Mouse (Mus musculus) limb, embryonic 15.5 days (tissue): ENCODE data around the gene Rhbg. TPM values are rescaled to one million over a fixed set of nuclear protein-coding genes. Genes with fewer than 3 reads are reported as not detected.

Source experiments
- ATAC-seq: fragments of 200-750 bp; cut with Nextera tagmentation; 2 replicates; pipeline ENCODE4 v1.8.0; 2017; ENCODE audit warnings: low read depth, moderate TSS enrichment; ENCODE audit not compliant: insufficient number of reproducible peaks, low FRiP score, low TSS enrichment
- H3K27ac ChIP-seq: fragments of 300-500 bp; sonication (generic); 2 replicates; pipeline ENCODE4 v1.5.1; 2015; ENCODE audit warnings: moderate library complexity, mild to moderate bottlenecking, inconsistent platforms
- H3K27me3 ChIP-seq: fragments of 300-500 bp; sonication (generic); 2 replicates; pipeline ENCODE4 v1.6.1; 2015; ENCODE audit warnings: inconsistent platforms
- H3K36me3 ChIP-seq: fragments of 300-500 bp; sonication (generic); 2 replicates; pipeline ENCODE4 v1.6.1; 2015; ENCODE audit warnings: inconsistent platforms
- H3K4me1 ChIP-seq: fragments of 300-500 bp; sonication (generic); 2 replicates; pipeline ENCODE4 v1.6.1; 2015; ENCODE audit warnings: inconsistent platforms
- H3K4me2 ChIP-seq: fragments of 300-500 bp; sonication (generic); 2 replicates; pipeline ENCODE4 v1.6.1; 2015; ENCODE audit warnings: mild to moderate bottlenecking, inconsistent platforms
- H3K4me3 ChIP-seq: fragments of 300-500 bp; sonication (generic); 2 replicates; pipeline ENCODE4 v1.5.1; 2015; ENCODE audit warnings: mild to moderate bottlenecking, inconsistent platforms
- H3K9ac ChIP-seq: fragments of 300-500 bp; sonication (generic); 2 replicates; pipeline ENCODE4 v1.6.1; 2015; ENCODE audit warnings: inconsistent platforms
- H3K9me3 ChIP-seq: fragments of 300-500 bp; sonication (generic); 2 replicates; pipeline ENCODE4 v1.6.1; 2016; ENCODE audit warnings: inconsistent platforms
- WGBS: fragments of 180-500 bp; shearing (Covaris S2); methylation state at CpG from one replicate; pipeline ENCODE4 v1.1.7; 2015; 5-methylcytosine and 5-hydroxymethylcytosine counted together
- polyA plus RNA-seq: library from polyadenylated mRNA; unstranded; fragments of >200 nt; fragmentation: Nextera tagmentation; extraction: Ambion mirVana; gene quantifications from 2 replicates; pipeline ENCODE4 v1.2.1, GENCODE M21; 2015

Gene Rhbg
- polyA plus RNA-seq, 1 experiment from 2014 or later, result 24.1 TPM

DNA sequence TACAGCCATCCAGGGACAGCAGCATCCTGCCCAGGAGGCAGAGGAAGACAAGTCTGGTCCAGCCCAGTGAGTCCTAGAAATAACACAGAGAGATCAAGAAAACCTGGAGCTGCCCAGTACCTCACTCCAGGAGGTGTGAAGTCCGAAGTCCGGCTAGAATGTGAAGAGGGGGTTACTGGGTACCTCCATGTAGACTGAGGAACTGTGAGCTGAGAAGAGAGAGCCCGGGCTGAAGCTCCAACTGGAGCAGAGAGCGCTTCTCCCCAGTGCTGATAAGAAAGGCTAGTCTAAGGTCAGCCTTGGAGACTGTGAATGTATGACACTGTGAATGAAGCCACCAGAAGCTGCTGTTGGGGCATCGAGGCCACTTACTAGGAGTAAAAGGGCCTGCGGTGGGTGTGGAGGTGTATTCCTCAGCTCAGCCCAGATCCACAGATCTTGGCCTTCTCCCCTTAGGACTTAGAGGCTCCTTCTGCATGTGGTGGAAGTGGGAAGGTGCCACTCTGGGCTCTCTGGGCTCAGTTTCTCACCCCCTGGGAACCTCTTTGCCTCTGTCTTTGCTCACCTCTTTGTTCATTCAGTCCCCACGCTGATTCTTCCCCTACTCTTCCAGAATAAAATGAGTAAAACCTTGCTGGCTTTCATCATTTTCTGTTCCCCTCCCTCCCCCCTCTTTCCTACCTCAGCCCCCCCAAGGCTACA, 50.4 kb downstream of the Rhbg start:
- WGBS, result 8% methylated on average over 7 of the region's 7 CpGs
- no peak for ATAC-seq
- Histone ChIP-seq H3K27ac (no peak overlapping the region), H3K4me1 (peaks cover 11% of the 10 kb centered on the region), H3K4me2 (no peak overlapping the region), H3K9me3 (no peaks in the 10 kb centered on the region), H3K27me3 (peaks cover 98% of the 10 kb centered on the region), H3K4me3 (no peak overlapping the region), H3K9ac (no peak overlapping the region), H3K36me3 (no peaks in the 10 kb centered on the region)

DNA sequence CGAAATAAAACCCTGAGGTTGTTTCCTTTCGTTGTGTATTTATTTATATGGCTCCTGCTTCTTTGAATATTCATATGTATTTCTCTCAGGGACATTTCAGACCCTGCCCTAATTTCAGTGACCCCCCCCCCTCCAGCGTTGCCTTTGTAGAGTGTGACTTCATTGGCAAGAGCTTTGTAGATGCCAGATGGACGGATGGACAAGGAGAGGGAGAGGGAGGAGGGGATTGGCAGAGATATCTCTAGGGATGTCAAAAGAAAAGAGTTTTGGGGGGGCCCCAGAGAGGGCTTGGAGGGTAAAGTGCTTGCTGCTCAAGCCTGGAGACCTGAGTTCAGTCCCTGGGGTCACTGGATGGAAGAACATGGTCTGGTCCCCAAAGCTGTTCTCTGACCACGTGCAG, 51.1 kb downstream of the Rhbg start:
- ATAC-seq, result no peak
- Histone ChIP-seq H3K27me3 (peaks cover 97% of the 10 kb centered on the region), H3K4me2 (no peak overlapping the region), H3K9me3 (no peaks in the 10 kb centered on the region), H3K4me1 (peaks cover 11% of the 10 kb centered on the region), H3K4me3 (no peak overlapping the region), H3K9ac (no peak overlapping the region), H3K27ac (no peak overlapping the region), H3K36me3 (no peaks in the 10 kb centered on the region)
- WGBS, result 10% methylated on average over 5 of the region's 5 CpGs

DNA sequence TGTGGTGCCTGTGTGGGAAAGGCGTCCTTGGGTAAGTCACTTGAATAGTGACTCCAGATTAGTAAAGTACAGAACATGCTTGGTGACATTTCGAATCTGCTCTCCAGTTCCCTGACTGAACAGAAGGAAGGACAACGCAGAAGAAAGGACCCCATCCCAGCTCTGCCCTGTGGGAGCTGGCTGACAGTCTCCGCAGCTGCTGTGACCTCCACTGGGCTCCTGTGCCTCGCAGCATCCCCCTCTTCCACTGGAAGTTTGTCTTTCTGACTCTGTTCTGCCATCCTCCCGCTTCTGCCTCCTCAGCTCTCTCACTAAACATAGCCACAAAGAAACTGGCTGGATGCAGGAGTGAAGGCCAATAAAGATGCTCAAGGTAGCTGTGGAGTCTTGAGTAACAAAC, 51.5 kb downstream of the Rhbg start:
- no peak overlapping the region for H3K27ac ChIP-seq
- no peaks in the 10 kb centered on the region for H3K36me3 ChIP-seq
- peaks cover 97% of the 10 kb centered on the region for H3K27me3 ChIP-seq
- H3K4me3 ChIP-seq, result no peak overlapping the region
- no peak for ATAC-seq
- H3K9ac ChIP-seq, result no peak overlapping the region
- 7% methylated on average over 6 of the region's 6 CpGs for WGBS
- H3K4me1 ChIP-seq, result peaks cover 11% of the 10 kb centered on the region
- H3K9me3 ChIP-seq, result no peaks in the 10 kb centered on the region
- no peak overlapping the region for H3K4me2 ChIP-seq

DNA sequence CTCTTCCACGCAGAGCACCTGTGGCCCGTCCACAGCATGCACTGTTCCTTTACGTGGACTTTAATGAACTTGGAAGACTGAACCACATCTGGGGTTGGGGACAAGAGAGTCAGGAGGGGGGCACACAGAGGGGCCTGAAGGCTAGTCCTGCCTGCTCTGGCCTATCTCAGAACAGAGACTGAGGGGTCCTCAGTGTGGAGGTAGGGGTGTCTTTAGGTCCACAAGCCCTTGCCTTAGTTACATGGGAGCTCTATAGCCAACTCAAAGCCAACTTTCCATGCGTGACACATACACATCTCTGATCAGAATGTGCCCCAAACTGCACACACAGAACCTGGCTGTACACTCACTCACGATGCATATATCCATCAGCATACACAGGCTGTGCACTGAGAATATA, 52.9 kb downstream of the Rhbg start:
- 12% methylated on average over 5 of the region's 5 CpGs for WGBS
- H3K4me3 ChIP-seq, result no peak overlapping the region
- H3K4me1 ChIP-seq, result peaks cover 11% of the 10 kb centered on the region
- no peaks in the 10 kb centered on the region for H3K36me3 ChIP-seq
- no peak overlapping the region for H3K4me2 ChIP-seq
- no peak overlapping the region for H3K9ac ChIP-seq
- H3K27me3 ChIP-seq, result peaks cover 97% of the 10 kb centered on the region
- H3K27ac ChIP-seq, result no peak overlapping the region
- no peak for ATAC-seq
- H3K9me3 ChIP-seq, result no peaks in the 10 kb centered on the region

DNA sequence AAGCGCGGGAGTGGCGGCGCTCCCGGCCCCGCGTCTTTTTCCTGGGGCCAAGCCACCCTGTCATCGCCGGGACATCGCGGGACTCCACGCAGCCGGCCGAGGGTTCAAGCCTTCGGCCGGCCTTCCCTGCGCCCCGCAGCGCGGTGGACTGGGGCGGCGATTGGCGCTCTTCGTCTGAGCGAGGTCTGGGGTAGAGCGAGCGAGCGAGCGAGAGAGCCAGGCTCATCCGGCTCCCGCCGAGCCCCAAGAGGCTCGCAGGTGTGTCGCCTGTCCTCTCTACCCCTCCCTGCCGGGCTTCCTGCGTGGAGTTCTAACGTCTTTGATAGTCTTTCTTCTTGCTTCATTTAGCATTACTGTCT, 53.6 kb downstream of the Rhbg start:
- Histone ChIP-seq H3K9me3 (no peaks in the 10 kb centered on the region), H3K9ac (no peak overlapping the region), H3K27me3 (peaks cover 97% of the 10 kb centered on the region), H3K36me3 (no peaks in the 10 kb centered on the region), H3K27ac (no peak overlapping the region), H3K4me1 (peaks cover 11% of the 10 kb centered on the region), H3K4me3 (peak overlapping the region; percentile 33), H3K4me2 (peak overlapping the region; percentile 47)
- under 1% methylated on average over 36 of the region's 37 CpGs for WGBS
- ATAC-seq, result no peak

DNA sequence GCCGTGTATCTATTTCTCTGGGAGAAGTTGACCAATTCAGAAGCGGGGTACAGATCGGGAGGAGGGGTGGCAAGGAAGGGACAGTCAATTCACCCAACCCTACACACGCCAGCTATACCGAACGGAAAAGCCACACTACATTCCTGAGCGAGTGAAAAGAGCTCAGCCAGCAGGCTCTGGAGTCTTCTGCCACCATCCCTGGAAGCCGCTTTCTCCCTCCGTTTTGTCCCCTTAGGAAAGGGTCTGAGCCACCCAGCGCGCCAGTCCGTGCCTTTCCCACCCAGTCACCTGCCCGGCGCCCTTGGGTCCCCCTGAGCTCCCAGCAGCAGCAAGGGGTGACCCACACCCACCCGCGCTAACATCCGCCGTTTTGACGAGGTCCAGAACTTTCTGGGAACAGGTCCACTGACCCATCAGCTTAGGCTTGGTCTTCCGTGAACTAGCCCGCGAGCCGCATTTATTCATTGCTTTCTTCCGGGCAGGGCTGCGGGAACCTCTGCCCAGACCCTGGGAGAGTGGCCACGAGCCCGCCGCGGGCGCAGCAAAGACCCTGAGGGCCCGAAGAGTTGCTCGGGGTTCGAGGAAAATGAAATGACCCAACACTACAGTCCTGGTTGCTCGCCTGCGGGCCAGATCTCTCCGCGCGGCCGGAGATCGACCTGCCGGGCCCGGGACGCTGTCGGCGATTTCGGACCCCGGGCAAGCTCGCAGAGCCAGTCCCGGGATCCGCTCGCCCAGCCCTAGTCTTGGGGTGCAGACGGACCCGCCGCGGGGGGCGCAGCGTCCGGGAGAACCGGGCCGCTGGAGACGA, 54.1 kb downstream of the Rhbg start:
- H3K27ac ChIP-seq, result no peak overlapping the region
- H3K4me1 ChIP-seq, result peaks cover 11% of the 10 kb centered on the region
- H3K9ac ChIP-seq, result no peak overlapping the region
- H3K27me3 ChIP-seq, result peaks cover 97% of the 10 kb centered on the region
- H3K4me3 ChIP-seq, result peak overlapping the region; percentile 33
- H3K9me3 ChIP-seq, result no peaks in the 10 kb centered on the region
- no peak for ATAC-seq
- 1% methylated on average over 61 of the region's 61 CpGs for WGBS
- H3K36me3 ChIP-seq, result no peaks in the 10 kb centered on the region
- H3K4me2 ChIP-seq, result peak overlapping the region; percentile 47

DNA sequence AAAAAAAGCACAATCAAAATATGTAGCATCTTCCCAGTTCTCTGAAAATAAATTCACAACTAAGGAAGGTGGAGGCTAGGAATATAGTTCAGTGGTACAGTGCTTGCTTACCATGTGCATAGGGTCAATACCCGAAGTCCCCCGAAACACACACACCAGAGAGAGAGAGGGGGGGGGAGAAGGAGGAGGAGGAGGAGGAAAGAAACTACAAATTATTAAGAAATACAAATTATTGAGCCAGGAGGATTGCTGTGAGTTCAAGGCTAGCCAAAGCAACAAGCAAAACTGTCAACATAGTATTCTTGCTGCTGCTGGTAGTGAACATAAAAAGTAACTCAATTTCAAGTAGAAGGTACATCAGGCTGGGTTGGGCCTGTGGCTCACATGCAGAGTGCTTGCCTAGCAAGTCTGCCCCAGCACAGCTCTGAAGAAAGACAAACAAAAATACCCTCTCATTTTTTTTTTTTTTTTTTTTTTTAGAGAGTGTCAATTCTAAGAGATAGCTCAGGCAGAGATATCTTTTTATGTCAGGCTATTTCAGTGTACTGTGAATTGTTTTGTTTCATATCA, 54.9 kb downstream of the Rhbg start:
- WGBS, result 35% methylated on average over 2 of the region's 2 CpGs
- H3K9me3 ChIP-seq, result no peaks in the 10 kb centered on the region

DNA sequence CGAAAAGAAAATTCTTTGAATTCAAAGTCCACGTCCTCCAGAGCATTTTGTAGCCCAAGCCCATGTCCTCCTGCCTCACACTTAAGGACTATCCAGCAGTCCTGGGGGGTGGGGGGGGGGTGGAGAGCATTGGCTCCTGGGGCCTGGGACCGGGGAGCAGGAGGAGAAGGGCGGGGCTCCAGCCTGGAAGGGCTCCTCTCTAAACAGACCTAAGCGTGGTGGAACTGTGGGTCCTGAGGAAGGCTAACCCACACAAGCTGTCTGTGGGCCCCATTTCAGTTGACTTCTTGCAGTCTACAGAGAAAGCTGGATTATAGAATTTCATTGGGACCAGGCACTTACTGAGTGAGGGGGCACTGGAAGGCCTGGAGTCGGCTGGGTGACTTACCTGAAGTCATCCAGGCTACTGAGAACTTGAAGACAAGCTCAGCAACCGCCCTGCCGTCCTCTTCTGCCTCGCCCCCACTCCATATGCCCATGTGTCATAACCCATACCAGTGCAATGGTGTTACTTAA, 55.9 kb downstream of the Rhbg start:
- no peaks in the 10 kb centered on the region; the same call in 1 of the 2 replicates for H3K9me3 ChIP-seq
- WGBS, result 5% methylated on average over 9 of the region's 9 CpGs
- H3K9ac ChIP-seq, result no peak overlapping the region
- no peaks in the 10 kb centered on the region for H3K36me3 ChIP-seq
- H3K4me2 ChIP-seq, result no peak overlapping the region
- no peak overlapping the region for H3K4me3 ChIP-seq
- no peak overlapping the region for H3K27ac ChIP-seq
- ATAC-seq, result no peak
- peaks cover 11% of the 10 kb centered on the region for H3K4me1 ChIP-seq
- peaks cover 94% of the 10 kb centered on the region for H3K27me3 ChIP-seq

More for the DNA sequence above, 54.9 kb downstream of the Rhbg start:
- Histone ChIP-seq H3K36me3 (no peaks in the 10 kb centered on the region), H3K4me3 (no peak overlapping the region), H3K4me1 (peaks cover 11% of the 10 kb centered on the region), H3K27me3 (peaks cover 94% of the 10 kb centered on the region), H3K9ac (no peak overlapping the region), H3K4me2 (no peak overlapping the region), H3K27ac (no peak overlapping the region)
- no peak for ATAC-seq

DNA sequence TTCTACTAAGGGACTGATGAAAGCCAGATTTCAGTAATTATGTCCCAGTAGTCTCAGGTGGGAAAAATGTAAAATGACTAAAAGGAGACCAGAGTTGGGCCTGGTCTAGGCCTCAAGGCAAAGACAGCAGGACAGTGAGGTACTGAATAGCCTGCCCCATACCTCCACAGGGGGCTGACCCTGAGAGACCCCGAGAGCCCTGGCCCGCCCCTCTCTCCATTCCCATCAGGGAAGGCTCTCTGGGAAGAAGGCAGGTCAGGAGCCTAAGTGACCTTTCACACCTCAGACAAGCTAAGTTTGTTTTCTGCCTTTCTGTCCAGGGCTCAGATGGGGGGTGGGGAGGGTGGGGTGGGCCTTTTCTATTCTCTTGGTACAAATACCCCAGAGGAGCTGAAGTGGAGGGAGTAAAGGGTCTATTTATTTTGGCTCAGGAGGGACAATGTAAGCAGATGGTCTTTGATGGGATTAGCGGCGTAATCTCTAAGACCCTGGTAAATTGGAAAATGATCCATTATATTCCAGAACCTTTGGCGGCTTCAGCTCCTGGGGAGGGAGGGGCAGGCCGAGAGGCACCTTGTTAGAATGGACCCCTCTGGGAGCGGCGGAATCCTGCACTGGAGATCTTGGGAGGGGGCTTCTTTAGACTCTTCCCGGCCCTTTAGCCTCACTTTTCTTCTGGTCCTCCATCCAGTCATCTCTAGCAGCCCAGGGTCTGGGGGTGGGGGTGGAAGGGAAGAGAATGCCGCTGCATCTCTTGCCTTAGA, 56.6 kb downstream of the Rhbg start:
- Histone ChIP-seq H3K4me3 (no peak overlapping the region), H3K36me3 (no peaks in the 10 kb centered on the region), H3K27ac (no peak overlapping the region), H3K4me2 (no peak overlapping the region), H3K9me3 (no peaks in the 10 kb centered on the region; the same call in 1 of the 2 replicates), H3K4me1 (peaks cover 11% of the 10 kb centered on the region), H3K9ac (no peak overlapping the region), H3K27me3 (peaks cover 94% of the 10 kb centered on the region)
- no peak for ATAC-seq
- 12% methylated on average over 10 of the region's 10 CpGs for WGBS
